Mouse (Mus musculus) CH12.LX (cell line): ENCODE measurements at regions not wholly inside any gene's neighbourhood (a gene's known extent, or its start where the extent isn't known, plus 50 kb on each side); places are given as distances from the start of the nearest gene placed in this dataset.

Source experiments
- DNase-seq: peaks from one replicate; pipeline ENCODE4 v3.0.0-alpha.2; 2013; ENCODE audit errors: extremely low read depth
- H3K27ac ChIP-seq: 2 replicates; pipeline ENCODE4 v1.5.1; 2012; ENCODE audit warnings: low read depth, mild to moderate bottlenecking, control low read depth, moderate library complexity; ENCODE audit not compliant: insufficient read depth
- H3K27me3 ChIP-seq: replicated peaks from 2 replicates; pipeline ENCODE3; 2012; ENCODE audit warnings: inconsistent platforms
- H3K36me3 ChIP-seq, 2 experiments: replicated peaks in 1 of 2; 2 replicates each; pipeline versions ENCODE3 to v1.6.1; 2012; ENCODE audit warnings: inconsistent platforms in 1 of 2, low read length in 1 of 2, mild to moderate bottlenecking in 1 of 2, mixed read lengths in 1 of 2, moderate library complexity in 1 of 2; ENCODE audit not compliant: control insufficient read depth in 1 of 2, insufficient read depth in 1 of 2
- H3K4me1 ChIP-seq, 2 experiments: 2 replicates each; pipeline ENCODE4 v1.6.1; 2012; ENCODE audit warnings: inconsistent platforms in 1 of 2, moderate library complexity in 1 of 2; ENCODE audit not compliant: insufficient read depth in 2 of 2, control insufficient read depth in 1 of 2
- H3K4me2 ChIP-seq: 2 replicates; pipeline ENCODE4 v1.6.1; 2012; ENCODE audit warnings: low read depth, mild to moderate bottlenecking, control low read depth; ENCODE audit not compliant: poor library complexity, insufficient read depth, severe bottlenecking
- H3K4me3 ChIP-seq, 3 experiments: fragments of 150-350 bp in 1 of 3; sonication (generic) in 1 of 3; replicated peaks in 1 of 3; 2 replicates each; pipeline versions ENCODE3 to v1.5.1; 2011 to 2012; ENCODE audit warnings: low read depth in 2 of 3, low read length in 2 of 3, mild to moderate bottlenecking in 2 of 3, moderate library complexity in 2 of 3, control low read depth in 1 of 3, improper control_type of control experiment in 1 of 3, inconsistent platforms in 1 of 3, mixed read lengths in 1 of 3; ENCODE audit not compliant: poor library complexity in 1 of 3
- H3K79me2 ChIP-seq: replicated peaks from 2 replicates; pipeline ENCODE4 v1.6.1; 2012; ENCODE audit warnings: mild to moderate bottlenecking, moderate library complexity; ENCODE audit not compliant: control insufficient read depth, poor library complexity, insufficient read depth, severe bottlenecking; ENCODE audit errors: extremely low read depth
- H3K9ac ChIP-seq: 2 replicates; pipeline ENCODE4 v1.6.1; 2012; ENCODE audit warnings: low read depth, mild to moderate bottlenecking, control low read depth, moderate library complexity; ENCODE audit not compliant: insufficient read depth
- H3K9me3 ChIP-seq: replicated peaks from 2 replicates; pipeline ENCODE3; 2012; ENCODE audit warnings: low read length, inconsistent platforms, mixed read lengths
- BHLHE40 ChIP-seq: IDR thresholded peaks from 2 replicates; pipeline ENCODE4 v1.6.1; 2011; ENCODE audit warnings: mild to moderate bottlenecking, low read depth, low read length, improper control_type of control experiment
- CHD2 ChIP-seq: IDR thresholded peaks from 2 replicates; pipeline ENCODE4 v1.6.1; 2011; ENCODE audit warnings: low read length, improper control_type of control experiment
- E2F4 ChIP-seq: IDR thresholded peaks from 2 replicates; pipeline ENCODE4 v1.6.1; 2011; ENCODE audit warnings: low read depth, low read length, improper control_type of control experiment; ENCODE audit not compliant: insufficient replicate concordance
- ELF1 ChIP-seq: IDR thresholded peaks from 2 replicates; pipeline ENCODE4 v1.6.1; 2014; ENCODE audit warnings: low read depth, mild to moderate bottlenecking, inconsistent platforms, low read length, improper control_type of control experiment
- EP300 ChIP-seq: IDR thresholded peaks from 2 replicates; pipeline ENCODE4 v1.6.1; 2011; ENCODE audit warnings: low read length, improper control_type of control experiment
- GABPA ChIP-seq: IDR thresholded peaks from 2 replicates; pipeline ENCODE4 v1.6.1; 2012; ENCODE audit warnings: low read depth, low read length, improper control_type of control experiment, inconsistent platforms; ENCODE audit not compliant: insufficient replicate concordance
- JUND ChIP-seq: conservative IDR thresholded peaks from 2 replicates; pipeline ENCODE4 v1.6.1; 2011; ENCODE audit warnings: low read depth, low read length, improper control_type of control experiment
- MAFK ChIP-seq: IDR thresholded peaks from 2 replicates; pipeline ENCODE4 v1.6.1; 2011; ENCODE audit warnings: low read length, improper control_type of control experiment; ENCODE audit not compliant: insufficient replicate concordance
- MAZ ChIP-seq: IDR thresholded peaks from 2 replicates; pipeline ENCODE4 v1.6.1; 2012; ENCODE audit warnings: low read depth, mild to moderate bottlenecking, inconsistent platforms, low read length, improper control_type of control experiment, moderate library complexity
- MEF2A ChIP-seq: IDR thresholded peaks from 2 replicates; pipeline ENCODE4 v1.6.1; 2014; ENCODE audit warnings: low read depth, mild to moderate bottlenecking, inconsistent platforms, low read length, improper control_type of control experiment, borderline replicate concordance
- MXI1 ChIP-seq: IDR thresholded peaks from 2 replicates; pipeline ENCODE4 v1.6.1; 2011; ENCODE audit warnings: mild to moderate bottlenecking, low read depth, low read length, improper control_type of control experiment
- MYC ChIP-seq: IDR thresholded peaks from 2 replicates; pipeline ENCODE4 v1.6.1; 2011; ENCODE audit warnings: low read depth, mild to moderate bottlenecking, improper control_type of control experiment, low read length
- NELFE ChIP-seq: IDR thresholded peaks from 2 replicates; pipeline ENCODE4 v1.6.1; 2011; ENCODE audit warnings: low read depth, low read length, improper control_type of control experiment
- POLR2A ChIP-seq: IDR thresholded peaks from 2 replicates; pipeline ENCODE4 v1.6.1; 2011; ENCODE audit warnings: low read depth, mild to moderate bottlenecking, improper control_type of control experiment, low read length
- POLR2AphosphoS2 ChIP-seq: IDR thresholded peaks from 2 replicates; pipeline ENCODE4 v1.6.1; 2011; ENCODE audit warnings: low read depth, low read length, improper control_type of control experiment
- RCOR1 ChIP-seq: conservative IDR thresholded peaks from 2 replicates; pipeline ENCODE4 v1.6.1; 2012; ENCODE audit warnings: low read depth, mild to moderate bottlenecking, inconsistent platforms, low read length, improper control_type of control experiment
- SIN3A ChIP-seq: IDR thresholded peaks from 2 replicates; pipeline ENCODE4 v1.6.1; 2012; ENCODE audit warnings: low read length, improper control_type of control experiment, inconsistent platforms
- TBP ChIP-seq: conservative IDR thresholded peaks from 2 replicates; pipeline ENCODE4 v1.6.1; 2011; ENCODE audit warnings: low read depth, low read length, improper control_type of control experiment
- TCF12 ChIP-seq: IDR thresholded peaks from 2 replicates; pipeline ENCODE4 v1.6.1; 2014; ENCODE audit warnings: low read depth, mild to moderate bottlenecking, inconsistent platforms, low read length, improper control_type of control experiment
- USF1 ChIP-seq: IDR thresholded peaks from 2 replicates; pipeline ENCODE4 v1.6.1; 2014; ENCODE audit warnings: low read depth, mild to moderate bottlenecking, inconsistent platforms, low read length, improper control_type of control experiment
- ZC3H11A ChIP-seq: IDR thresholded peaks from 2 replicates; pipeline ENCODE4 v1.6.1; 2012; ENCODE audit warnings: low read depth, mild to moderate bottlenecking, inconsistent platforms, low read length, improper control_type of control experiment
- ZKSCAN1 ChIP-seq: IDR thresholded peaks from 2 replicates; pipeline ENCODE4 v1.6.1; 2012; ENCODE audit warnings: low read depth, inconsistent platforms, low read length, improper control_type of control experiment, borderline replicate concordance
- ZMIZ1 ChIP-seq: IDR thresholded peaks from 2 replicates; pipeline ENCODE4 v1.6.1; 2012; ENCODE audit warnings: low read depth, mild to moderate bottlenecking, inconsistent platforms, low read length, improper control_type of control experiment
- ZNF384 ChIP-seq: IDR thresholded peaks from 2 replicates; pipeline ENCODE4 v1.6.1; 2012; ENCODE audit warnings: low read depth, low read length, improper control_type of control experiment, inconsistent platforms
- dilution Hi-C: fragments of 300-500 bp; cut with MboI; formaldehyde crosslinking; loops from 2 replicates; pipeline ENCODE4 v1.14.3; 2020; ENCODE audit warnings: low sequenced_read_pairs; ENCODE audit not compliant: extremely low pct_unique_long_range_greater_than_20kb, extremely low pct_ligation_motif_present
- in situ Hi-C: fragments of 300-500 bp; cut with MboI; formaldehyde crosslinking; loops from 3 replicates; pipeline ENCODE4 v1.14.3; 2019; ENCODE audit warnings: low sequenced_read_pairs, low pct_ligation_motif_present, low pct_unique_long_range_greater_than_20kb, mixed read lengths

GRCm38 (mm10) chr14:98848500-98848899, 145.6 kb downstream of the Rpl36a-ps1 start:
- DNase-seq = peak; percentile 33
- Histone ChIP-seq H3K27me3 (no peaks in the 10 kb centered on the region), H3K36me3 (no peaks in the 10 kb centered on the region), H3K9me3 (peaks cover 12% of the 10 kb centered on the region), H3K9ac (no peak overlapping the region), H3K4me2 (no peak overlapping the region), H3K79me2 (no peaks in the 10 kb centered on the region), H3K4me1 (peaks cover 0 to 7% of the 10 kb centered on the region in 2 experiments; a peak in 2 of 4 replicates), H3K27ac (no peak overlapping the region)
- in situ Hi-C loops = no loop called here
- dilution Hi-C loops = no loop called here
- peak; percentile 63 for TF ChIP-seq ZNF384
- TF ChIP-seq GABPA = no peak
- TF ChIP-seq, all 38 proteins: peak for 1
- no peak overlapping the region for H3K4me3 ChIP-seq

- Histone ChIP-seq H3K36me3 (no peaks in the 10 kb centered on the region), H3K4me3 (no peak overlapping the region), H3K9ac (no peak overlapping the region), H3K27me3 (no peaks in the 10 kb centered on the region), H3K4me2 (no peak overlapping the region), H3K9me3 (peaks cover 8% of the 10 kb centered on the region), H3K79me2 (no peaks in the 10 kb centered on the region), H3K4me1 (peaks cover 0 to 7% of the 10 kb centered on the region in 2 experiments; a peak in 2 of 4 replicates), H3K27ac (no peak overlapping the region)
- dilution Hi-C loops (no loop called here), in situ Hi-C loops (no loop called here)
- no peak for DNase-seq
- TF ChIP-seq ZNF384 (no peak), POLR2AphosphoS2 (no peak), ZC3H11A (no peak), JUND (no peak), MEF2A (no peak), ZKSCAN1 (no peak), MAZ (no peak), CHD2 (no peak), POLR2A (no peak), NELFE (no peak), ELF1 (no peak), USF1 (no peak)
Observed at GRCm38 (mm10) chr14:98844221-98844620, 149.9 kb downstream of the Rpl36a-ps1 start.

GRCm38 (mm10) chr14:98834316-98834715, 159.8 kb downstream of the Rpl36a-ps1 start:
- H3K27ac ChIP-seq = no peak overlapping the region
- H3K27me3 ChIP-seq = no peaks in the 10 kb centered on the region
- in situ Hi-C loops (no loop called here), dilution Hi-C loops (no loop called here)
- no peak overlapping the region for H3K4me3 ChIP-seq
- no peak overlapping the region for H3K4me2 ChIP-seq
- TF ChIP-seq GABPA (no peak), SIN3A (no peak), EP300 (no peak), BHLHE40 (no peak), TCF12 (no peak), NELFE (no peak), MAFK (no peak), TBP (no peak), USF1 (no peak), ELF1 (no peak), POLR2A (no peak), MAZ (no peak), CHD2 (no peak), POLR2AphosphoS2 (no peak), MYC (no peak), E2F4 (no peak), MXI1 (no peak), ZMIZ1 (no peak), RCOR1 (no peak)
- H3K9ac ChIP-seq = no peak overlapping the region
- DNase-seq = no peak
- H3K4me1 ChIP-seq = no peaks in the 10 kb centered on the region
- no peaks in the 10 kb centered on the region for H3K36me3 ChIP-seq
- H3K9me3 ChIP-seq = peaks cover 19% of the 10 kb centered on the region
- H3K79me2 ChIP-seq = no peaks in the 10 kb centered on the region
